Mouse (Mus musculus): ENCODE results near the gene Cep152. TPM values are rescaled to one million over a fixed set of nuclear protein-coding genes. Genes with fewer than 3 reads are reported as not detected.

Gene Cep152
- total RNA-seq (2021), result 1 to 10 TPM; 1.4 TPM
- 0.51 and 1.2 TPM in 2 replicates for polyA plus RNA-seq (2012; rRNA removed)
- long read RNA-seq, result 0 reads

DNA sequence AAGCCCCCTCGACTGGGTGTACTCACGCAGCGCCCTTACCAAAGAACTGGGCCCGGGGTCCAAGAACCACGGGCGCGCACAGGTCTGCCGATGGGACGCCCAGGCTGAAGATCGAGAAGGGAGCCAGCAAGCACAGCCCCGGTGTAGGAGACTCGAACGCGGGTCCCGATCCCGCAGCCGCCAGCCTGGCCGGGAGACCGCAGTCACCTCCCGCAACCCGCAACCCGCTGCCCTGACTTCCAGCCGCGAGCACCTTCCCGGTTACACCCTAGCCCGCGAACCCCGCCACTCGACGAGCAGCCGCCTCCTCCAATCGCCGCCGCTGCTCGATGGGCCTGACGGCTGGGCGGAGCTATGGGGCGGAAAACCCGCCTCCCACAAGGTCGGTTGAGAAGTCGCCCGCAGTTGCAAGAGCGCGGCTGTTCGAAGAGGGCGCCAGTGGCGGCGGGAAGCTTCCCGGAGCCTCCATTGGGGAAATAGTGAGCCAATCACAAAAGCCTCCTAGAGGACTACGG, at the start of gene Cep152:
Gene Cep152, minus strand, starts transcription at position 277 of the 515 bp plus-strand sequence.
- intact Hi-C loops (cut with DNase I), result no loop called here
- H3K36me3 ChIP-seq (ENCODE audit: control insufficient read depth, insufficient read depth, low read length), result peaks cover 5% of the 10 kb centered on the region
- peak within 1 kb of the TSS; percentile 79 for H3K4me3 ChIP-seq
- no peak for TF ChIP-seq EP300 (IDR thresholded peaks at IDR 0.05; ENCODE audit: insufficient read depth, low read depth, low read length)
- peak; percentile 69 for TF ChIP-seq CTCF (IDR thresholded peaks at IDR 0.05)
- 0 out of 2 replicates have a peak, but pooled peaks have one; percentile 34 for TF ChIP-seq POLR2A (IDR thresholded peaks at IDR 0.05; ENCODE audit: insufficient read depth, low read depth, low read length)
- H3K27me3 ChIP-seq (ENCODE audit: control insufficient read depth, insufficient read depth, low read length), result no peaks in the 10 kb centered on the region
- peak within 1 kb of the TSS; percentile 68 for H3K9ac ChIP-seq (ENCODE audit: low read depth, low read length)
- DNase-seq, result peak; percentile 98 to 99
- H3K27ac ChIP-seq, result peak within 1 kb of the TSS; percentile 42
- no peaks in the 10 kb centered on the region; the same call in none of the 2 replicates for H3K4me1 ChIP-seq (ENCODE audit: control insufficient read depth, insufficient read depth, low read length)
- no peaks in the 10 kb centered on the region for H3K79me2 ChIP-seq (replicated peaks; ENCODE audit: control insufficient read depth, insufficient read depth, low read length)
- under 1% methylated on average over 50 of the region's 50 CpGs for WGBS

- DNase-seq, result peak; percentile 84 to 88
- Histone ChIP-seq H3K27ac (peak within 1 kb of the TSS; percentile 83), H3K36me3 (ENCODE audit: control insufficient read depth, insufficient read depth, low read length) (no peaks in the 10 kb centered on the region), H3K4me3 (peak within 1 kb of the TSS; percentile 57), H3K79me2 (replicated peaks; ENCODE audit: control insufficient read depth, insufficient read depth, low read length) (no peaks in the 10 kb centered on the region), H3K4me1 (ENCODE audit: control insufficient read depth, insufficient read depth, low read length) (peaks cover 3% of the 10 kb centered on the region), H3K9ac (ENCODE audit: low read depth, low read length) (peak within 1 kb of the TSS; percentile 72), H3K27me3 (ENCODE audit: control insufficient read depth, insufficient read depth, low read length) (no peaks in the 10 kb centered on the region)
- under 1% methylated on average over 67 of the region's 79 CpGs for WGBS
- no peak for TF ChIP-seq CTCF (IDR thresholded peaks at IDR 0.05)
- TF ChIP-seq POLR2A (IDR thresholded peaks at IDR 0.05; ENCODE audit: insufficient read depth, low read depth, low read length), result peak; percentile 68; the same call in 1 of the 2 replicates
- 0 out of 2 replicates have a peak, but pooled peaks have one; percentile 43 for TF ChIP-seq EP300 (IDR thresholded peaks at IDR 0.05; ENCODE audit: insufficient read depth, low read depth, low read length)
- intact Hi-C loops (cut with DNase I), result no loop called here
These were observed 48.2 kb upstream of the Cep152 start, which contains the start of gene Eid1 for GRCm38 (mm10) chr2:125672957-125673631. Eid1 (plus strand) TSS chr2:125673095.

DNA sequence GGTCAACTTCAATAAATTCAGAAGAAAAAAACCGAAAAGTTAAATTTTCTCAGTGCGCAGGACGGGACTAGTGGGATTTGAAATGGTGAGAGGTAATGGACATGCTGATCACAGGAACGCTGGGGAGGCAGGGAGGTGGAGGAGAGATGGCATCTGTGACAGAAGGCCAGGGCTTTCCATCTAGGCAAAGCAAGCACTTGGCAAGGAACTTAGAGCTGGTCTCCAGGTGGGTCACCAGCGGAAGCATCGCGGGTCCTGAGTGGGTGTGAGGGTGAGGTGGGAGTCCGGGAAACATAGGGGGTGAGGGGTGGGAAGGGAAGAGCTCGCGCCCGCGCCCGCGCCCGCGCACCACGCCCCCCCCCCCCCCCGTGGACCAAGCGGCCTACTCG, 47.6 kb upstream of the Cep152 start:
- Histone ChIP-seq H3K36me3 (ENCODE audit: control insufficient read depth, insufficient read depth, low read length) (no peaks in the 10 kb centered on the region), H3K27me3 (ENCODE audit: control insufficient read depth, insufficient read depth, low read length) (no peaks in the 10 kb centered on the region), H3K4me3 (peak overlapping the region; percentile 57), H3K79me2 (replicated peaks; ENCODE audit: control insufficient read depth, insufficient read depth, low read length) (no peaks in the 10 kb centered on the region), H3K27ac (peak overlapping the region; percentile 57), H3K4me1 (ENCODE audit: control insufficient read depth, insufficient read depth, low read length) (peaks cover 3% of the 10 kb centered on the region), H3K9ac (ENCODE audit: low read depth, low read length) (peak overlapping the region; percentile 72)
- no peak for DNase-seq
- TF ChIP-seq EP300 (IDR thresholded peaks at IDR 0.05; ENCODE audit: insufficient read depth, low read depth, low read length) (no peak), POLR2A (IDR thresholded peaks at IDR 0.05; ENCODE audit: insufficient read depth, low read depth, low read length) (no peak), CTCF (IDR thresholded peaks at IDR 0.05) (no peak)
- WGBS, result 24% methylated on average over 10 of the region's 20 CpGs
- intact Hi-C loops (cut with DNase I), result no loop called here

GRCm38 (mm10) chr2:125670846-125671245, 45.9 kb upstream of the Cep152 start:
- TF ChIP-seq POLR2A (IDR thresholded peaks at IDR 0.05; ENCODE audit: insufficient read depth, low read depth, low read length), result no peak
- peak; percentile 66 for TF ChIP-seq CTCF (IDR thresholded peaks at IDR 0.05)
- Histone ChIP-seq H3K27ac (no peak overlapping the region), H3K27me3 (ENCODE audit: control insufficient read depth, insufficient read depth, low read length) (no peaks in the 10 kb centered on the region), H3K9ac (ENCODE audit: low read depth, low read length) (no peak overlapping the region), H3K4me1 (ENCODE audit: control insufficient read depth, insufficient read depth, low read length) (peaks cover 3% of the 10 kb centered on the region), H3K36me3 (ENCODE audit: control insufficient read depth, insufficient read depth, low read length) (no peaks in the 10 kb centered on the region), H3K4me3 (no peak overlapping the region), H3K79me2 (replicated peaks; ENCODE audit: control insufficient read depth, insufficient read depth, low read length) (no peaks in the 10 kb centered on the region)
- WGBS, result 37% methylated on average over 1 of the region's 1 CpGs
- intact Hi-C loops (cut with DNase I), result no loop called here
- DNase-seq, result no peak

GRCm38 (mm10) chr2:125667721-125668120, 42.8 kb upstream of the Cep152 start:
- Histone ChIP-seq H3K27me3 (ENCODE audit: control insufficient read depth, insufficient read depth, low read length) (no peaks in the 10 kb centered on the region), H3K9ac (ENCODE audit: low read depth, low read length) (no peak overlapping the region), H3K27ac (no peak overlapping the region), H3K4me3 (no peak overlapping the region), H3K79me2 (replicated peaks; ENCODE audit: control insufficient read depth, insufficient read depth, low read length) (no peaks in the 10 kb centered on the region), H3K4me1 (ENCODE audit: control insufficient read depth, insufficient read depth, low read length) (peaks cover 1% of the 10 kb centered on the region; the same call in 1 of the 2 replicates), H3K36me3 (ENCODE audit: control insufficient read depth, insufficient read depth, low read length) (no peaks in the 10 kb centered on the region)
- WGBS, result 81% methylated on average over 7 of the region's 7 CpGs
- intact Hi-C loops (cut with DNase I), result no loop called here
- TF ChIP-seq CTCF (IDR thresholded peaks at IDR 0.05), result no peak
- no peak for TF ChIP-seq EP300 (IDR thresholded peaks at IDR 0.05; ENCODE audit: insufficient read depth, low read depth, low read length)
- no peak for TF ChIP-seq POLR2A (IDR thresholded peaks at IDR 0.05; ENCODE audit: insufficient read depth, low read depth, low read length)
- no peak for DNase-seq

GRCm38 (mm10) chr2:125667184-125667583, 42.3 kb upstream of the Cep152 start:
- H3K9ac ChIP-seq (ENCODE audit: low read depth, low read length), result no peak overlapping the region
- no peaks in the 10 kb centered on the region for H3K27me3 ChIP-seq (ENCODE audit: control insufficient read depth, insufficient read depth, low read length)
- no peak overlapping the region for H3K27ac ChIP-seq
- TF ChIP-seq POLR2A (IDR thresholded peaks at IDR 0.05; ENCODE audit: insufficient read depth, low read depth, low read length), result no peak
- 0 out of 2 replicates have a peak, but pooled peaks have one; percentile 16 for TF ChIP-seq CTCF (IDR thresholded peaks at IDR 0.05)
- H3K4me3 ChIP-seq, result no peak overlapping the region
- H3K79me2 ChIP-seq (replicated peaks; ENCODE audit: control insufficient read depth, insufficient read depth, low read length), result no peaks in the 10 kb centered on the region
- no peaks in the 10 kb centered on the region; the same call in 1 of the 2 replicates for H3K4me1 ChIP-seq (ENCODE audit: control insufficient read depth, insufficient read depth, low read length)
- 24% methylated on average over 5 of the region's 5 CpGs for WGBS
- intact Hi-C loops (cut with DNase I), result no loop called here
- no peaks in the 10 kb centered on the region for H3K36me3 ChIP-seq (ENCODE audit: control insufficient read depth, insufficient read depth, low read length)
- DNase-seq, result no peak
